Mouse (Mus musculus) induced T-regulatory cell, adult 2 months (primary cell): ENCODE data around the gene Rnh1.

ENCODE experiments used
- DNase-seq: peaks from one replicate; pipeline ENCODE4 v3.0.0-alpha.2; 2012; ENCODE audit warnings: low read depth

The Rnh1 gene

DNA sequence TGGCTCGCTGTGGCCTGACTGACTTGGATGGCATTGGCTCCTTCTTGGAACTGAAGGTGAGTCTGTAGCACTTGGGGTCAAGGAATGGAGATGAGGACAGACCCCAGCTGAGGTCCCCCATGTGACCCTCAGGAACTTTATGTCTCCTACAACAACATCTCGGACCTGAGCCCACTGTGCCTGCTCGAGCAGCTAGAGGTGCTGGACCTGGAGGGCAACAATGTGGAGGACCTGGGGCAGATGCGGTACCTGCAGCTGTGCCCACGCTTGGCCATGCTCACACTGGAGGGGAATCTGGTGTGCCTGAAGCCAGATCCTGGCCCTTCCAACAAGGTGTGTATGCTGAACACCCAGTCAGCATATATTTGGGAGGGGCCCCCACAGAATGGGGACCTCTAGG lies 32.8 kb upstream of the Rnh1 start:
- DNase-seq: no peak

DNA sequence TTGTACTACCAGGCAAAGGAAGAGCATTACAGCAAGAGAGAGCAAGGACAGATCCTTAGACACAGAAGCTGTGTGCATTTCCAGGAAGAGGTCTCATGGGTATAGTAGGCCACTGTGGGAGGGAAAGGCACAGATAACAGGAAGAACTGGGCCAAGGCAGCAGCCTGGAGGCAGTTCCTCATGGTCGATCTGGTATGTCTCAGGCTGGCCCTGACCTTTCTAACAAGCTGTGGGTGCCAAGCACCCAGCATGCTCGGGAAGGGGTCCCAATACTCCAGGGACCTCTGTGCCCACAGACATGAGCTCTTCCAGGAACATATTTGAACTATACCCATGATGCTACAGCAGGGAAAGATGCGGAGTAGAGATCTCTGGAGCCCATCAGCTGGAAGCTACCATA lies 31.9 kb upstream of the Rnh1 start:
- no peak for DNase-seq

DNA sequence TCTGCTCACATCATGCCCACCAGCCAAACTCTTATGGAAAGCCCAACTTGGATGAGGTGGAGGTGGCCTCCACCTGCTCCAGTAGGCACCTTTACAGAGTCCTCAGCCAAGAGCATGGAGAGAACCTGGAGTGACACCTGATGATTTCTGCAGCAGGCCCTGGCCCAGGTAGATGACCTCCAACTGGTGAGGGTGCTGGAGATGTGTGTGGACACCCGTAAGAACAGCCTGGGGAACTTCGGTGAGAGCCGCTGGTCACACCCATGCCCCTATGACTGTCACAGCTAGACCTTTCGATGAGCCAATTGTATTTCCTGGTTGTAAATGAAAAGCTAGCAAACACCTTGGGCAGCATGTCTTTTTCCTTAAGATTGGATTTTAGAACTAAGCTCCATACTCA lies 25.5 kb upstream of the Rnh1 start:
- no peak for DNase-seq

DNA sequence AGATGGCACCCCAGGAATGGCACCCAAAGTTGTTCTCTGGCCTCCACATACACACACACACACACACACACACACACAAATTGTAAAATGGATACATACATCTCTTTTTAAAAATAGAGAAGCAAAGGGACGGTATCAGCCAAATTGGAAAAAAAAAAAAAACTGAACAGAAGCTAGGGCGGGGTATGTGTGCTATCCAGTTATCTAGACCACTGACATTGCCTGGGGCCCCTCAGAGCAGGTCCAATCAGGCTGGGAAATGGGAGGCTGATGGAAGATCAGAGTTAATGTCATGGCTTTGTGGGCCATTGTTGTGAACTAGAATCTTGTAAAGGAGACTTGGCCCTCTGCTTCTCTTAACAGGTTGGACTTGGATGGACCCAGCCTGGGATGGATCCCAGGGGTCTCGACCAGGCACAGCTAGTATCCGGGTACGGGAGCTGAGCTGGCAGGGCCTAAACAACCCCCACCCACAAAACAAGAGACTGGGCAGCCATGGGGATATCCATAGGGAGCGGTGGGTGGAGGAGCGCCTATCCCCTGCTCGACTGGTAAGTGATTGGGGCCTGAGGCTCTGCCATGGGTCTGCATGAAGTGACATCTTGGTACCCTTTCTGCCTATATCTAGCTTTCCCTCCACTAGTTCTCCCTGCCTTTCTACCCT lies 24.1 kb upstream of the Rnh1 start:
- DNase-seq: no peak

DNA sequence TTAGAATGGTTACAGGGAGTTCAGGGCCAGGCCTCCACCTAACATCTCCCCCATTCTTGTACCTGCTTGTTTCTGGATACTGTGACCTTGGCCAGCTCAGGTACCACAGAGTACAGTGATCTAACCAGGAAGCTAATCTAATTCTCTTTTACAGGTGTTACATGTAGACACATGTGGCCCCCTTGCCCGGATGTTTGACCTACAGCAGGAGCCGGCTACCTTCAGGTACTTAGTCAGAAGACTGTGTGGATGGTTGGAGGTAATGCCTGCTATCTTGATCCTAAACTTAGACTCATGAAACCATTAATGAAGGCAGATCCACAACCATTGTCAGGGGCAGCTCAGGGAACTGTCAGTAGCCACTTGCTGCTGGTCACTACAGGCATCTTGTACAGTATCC lies 23.1 kb upstream of the Rnh1 start:
- DNase-seq: no peak

DNA sequence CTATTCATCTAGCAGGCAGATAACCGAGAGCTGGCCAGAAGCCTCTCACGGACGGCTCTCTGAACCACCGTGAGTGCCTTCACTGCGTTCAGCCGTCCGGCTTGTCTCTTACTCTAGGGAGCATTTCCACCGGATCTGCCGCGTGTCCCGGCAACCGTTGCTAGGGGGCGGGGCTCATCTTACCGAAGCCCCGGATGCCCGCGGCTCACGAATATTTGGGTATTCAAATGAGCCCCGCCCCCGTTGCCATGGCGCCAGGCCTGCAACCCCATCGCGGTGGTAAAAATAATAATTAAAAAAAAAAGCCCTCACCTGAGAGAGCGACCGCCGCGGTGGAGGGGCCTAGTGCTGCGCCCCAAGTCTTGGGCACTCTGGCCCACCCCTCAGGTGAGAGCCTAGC lies 22.2 kb upstream of the Rnh1 start:
- peak; percentile 96 for DNase-seq

DNA sequence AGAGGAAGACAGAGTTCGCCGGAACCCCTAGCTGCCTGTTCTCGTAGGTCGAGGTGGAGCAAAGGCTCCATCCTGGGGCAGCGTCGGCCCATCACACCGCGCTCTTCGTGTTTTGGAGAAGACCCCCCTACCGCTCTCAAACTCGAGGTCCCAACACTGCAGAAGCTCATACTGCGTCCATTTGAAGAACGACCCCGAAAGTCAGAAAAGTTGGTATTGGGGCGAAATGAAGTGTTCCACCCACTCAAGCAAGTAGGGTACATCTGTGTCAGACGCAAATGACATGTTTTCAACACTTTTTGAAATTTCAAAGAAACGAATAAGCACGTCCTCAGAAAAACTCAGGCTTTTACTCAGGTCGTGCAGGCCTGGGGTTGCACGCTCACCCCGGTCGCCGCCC lies 21.8 kb upstream of the Rnh1 start:
- no peak for DNase-seq

DNA sequence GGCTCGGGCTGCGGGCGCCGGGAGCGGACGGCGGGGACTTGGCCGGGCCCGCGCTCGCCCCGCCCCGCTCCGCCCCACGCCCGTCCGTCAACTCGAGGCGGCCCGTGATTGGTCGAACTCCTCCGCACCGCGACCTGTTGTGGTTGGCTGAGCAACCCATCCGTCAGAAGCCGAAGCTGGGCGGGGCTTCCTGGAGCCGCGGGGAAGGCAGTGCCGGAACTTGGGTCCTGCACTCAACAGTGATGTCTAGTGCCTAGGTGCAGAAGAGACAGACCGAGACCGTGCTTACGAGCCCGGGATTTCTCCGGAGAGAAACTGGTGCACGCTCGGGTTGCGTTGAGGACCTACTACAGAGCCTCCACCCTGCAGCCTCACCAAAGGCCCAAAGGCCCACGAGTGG lies 21.3 kb upstream of the Rnh1 start, which contains the start of the genes Hras and Lrrc56:
Gene Hras, minus strand, starts transcription at position 58 of the 400 bp plus-strand sequence.
Gene Lrrc56, plus strand, starts transcription at position 210 of the 400 bp plus-strand sequence.
- DNase-seq: peak; percentile 99

DNA sequence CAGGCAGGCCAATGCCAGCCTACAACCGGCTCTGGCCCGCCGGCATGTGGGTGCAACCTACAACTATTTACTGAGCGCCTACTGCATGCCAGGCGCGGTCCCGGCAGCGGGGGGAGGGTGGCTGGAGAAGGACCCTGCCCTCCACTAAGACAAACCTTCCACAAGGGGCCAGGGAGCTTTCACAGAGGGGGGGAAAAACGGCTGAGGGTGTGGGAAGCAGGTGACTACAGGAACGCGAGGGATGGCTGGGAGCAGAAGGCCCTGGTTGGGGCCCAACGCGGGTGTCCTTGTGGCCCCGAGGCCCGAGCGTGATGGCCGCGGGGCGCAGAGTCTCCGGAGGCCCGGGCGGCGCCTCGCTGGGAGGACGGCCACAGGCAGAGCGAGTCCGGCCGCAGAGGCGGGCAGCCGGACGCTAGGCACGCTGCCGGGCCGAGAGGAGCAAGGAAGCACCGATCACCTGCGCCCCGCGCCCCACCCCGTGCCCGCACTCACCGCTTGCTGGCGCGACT lies 20.7 kb upstream of the Rnh1 start:
- DNase-seq: no peak

DNA sequence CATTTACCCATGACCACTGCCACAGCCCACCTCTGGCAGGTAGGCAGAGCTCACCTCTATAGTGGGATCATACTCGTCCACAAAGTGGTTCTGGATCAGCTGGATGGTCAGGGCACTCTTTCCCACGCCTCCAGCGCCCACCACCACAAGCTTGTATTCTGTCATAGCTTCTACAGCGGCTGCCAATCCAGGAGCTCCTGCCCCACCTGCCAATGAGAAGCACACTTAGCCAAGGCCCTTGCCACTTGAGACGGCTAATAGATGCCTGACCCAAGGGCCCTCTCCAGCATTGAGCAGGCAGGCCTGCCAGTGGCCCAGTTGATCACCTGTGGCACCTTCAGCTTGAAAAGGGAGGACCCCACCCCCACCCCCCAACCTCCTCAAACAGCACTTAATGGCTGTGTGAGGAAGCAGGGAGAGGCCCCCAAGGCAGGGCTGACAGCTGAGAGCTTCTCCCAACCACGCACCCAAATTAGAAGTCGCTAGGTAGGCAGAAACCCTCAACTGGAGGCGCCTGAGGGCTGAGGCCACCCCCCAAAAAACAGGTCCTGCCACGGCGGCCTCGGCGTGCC lies 20.2 kb upstream of the Rnh1 start:
- no peak for DNase-seq

DNA sequence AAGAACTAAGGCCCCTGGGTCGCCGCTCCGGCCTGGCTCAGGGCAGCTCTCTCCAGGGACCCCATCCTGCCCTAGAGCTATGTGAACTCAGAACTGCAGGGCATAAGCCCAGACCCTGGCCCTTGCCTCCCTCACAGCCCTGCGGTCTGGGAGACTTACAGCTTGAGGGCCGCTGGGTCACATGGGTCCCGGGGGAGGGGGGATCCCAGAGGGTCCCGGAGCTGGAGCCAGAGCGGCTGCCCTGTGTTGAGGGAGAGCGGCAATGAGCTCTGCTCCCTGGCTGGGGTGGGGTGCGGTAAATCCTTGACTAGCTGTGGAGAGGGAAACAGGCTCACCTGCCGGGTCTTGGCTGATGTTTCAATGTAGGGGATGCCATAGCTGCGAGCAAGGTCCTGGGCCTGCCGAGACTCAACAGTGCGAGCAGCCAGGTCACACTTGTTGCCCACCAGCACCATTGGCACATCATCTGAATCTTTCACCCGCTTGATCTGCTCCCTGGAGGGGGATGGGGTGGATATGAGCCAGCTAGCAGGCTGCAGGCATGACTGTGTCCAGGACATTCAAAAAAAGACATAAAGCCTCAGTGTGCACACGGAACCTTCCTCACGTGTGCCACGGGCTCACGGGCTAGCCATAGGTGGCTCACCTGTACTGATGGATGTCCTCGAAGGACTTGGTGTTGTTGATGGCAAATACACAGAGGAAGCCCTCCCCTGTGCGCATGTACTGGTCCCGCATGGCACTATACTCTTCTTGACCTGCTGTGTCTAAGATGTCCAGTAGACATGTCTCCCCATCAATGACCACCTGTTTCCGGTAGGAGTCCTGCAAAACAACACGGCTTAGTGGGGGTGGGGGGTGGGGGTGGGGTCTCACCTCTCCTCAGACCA lies 19.4 kb upstream of the Rnh1 start:
- DNase-seq: no peak

DNA sequence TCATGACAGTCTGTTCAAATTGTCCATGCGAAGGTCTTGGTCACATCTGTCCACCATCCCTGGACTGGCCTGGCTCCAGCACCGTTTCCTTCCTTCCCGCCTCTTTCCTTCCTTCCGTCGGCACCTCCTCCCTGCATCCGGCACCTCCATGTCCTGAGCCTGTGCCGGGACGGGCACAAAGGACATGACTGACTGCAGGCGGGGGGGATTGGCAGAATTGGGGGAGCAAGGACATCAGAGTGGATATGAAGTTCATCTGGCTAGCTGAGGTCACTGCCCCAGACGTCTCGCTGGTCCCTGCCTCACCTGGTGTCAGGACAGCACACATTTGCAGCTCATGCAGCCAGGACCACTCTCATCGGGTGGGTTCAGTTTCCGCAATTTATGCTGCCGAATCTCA lies 18.4 kb upstream of the Rnh1 start:
- no peak for DNase-seq

DNA sequence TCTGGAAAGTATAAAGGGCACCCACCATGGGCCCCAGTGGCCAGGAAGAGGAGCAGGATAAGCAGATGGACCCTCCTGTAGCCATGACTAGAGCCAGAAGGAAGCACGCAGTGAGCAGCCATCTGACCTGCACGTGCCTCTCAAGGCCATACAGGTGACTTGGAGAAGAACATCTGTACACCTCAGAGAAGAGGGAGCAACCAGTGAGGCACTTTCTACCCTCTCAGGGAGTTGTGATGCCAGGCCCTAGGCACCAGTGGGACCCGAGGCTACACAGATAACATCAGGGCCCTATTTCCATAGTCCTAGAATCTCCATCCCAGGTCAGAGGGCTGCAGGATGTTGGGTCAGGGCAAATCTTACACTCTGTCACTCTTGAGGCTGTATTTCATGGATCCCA lies 17.6 kb upstream of the Rnh1 start:
- no peak for DNase-seq

DNA sequence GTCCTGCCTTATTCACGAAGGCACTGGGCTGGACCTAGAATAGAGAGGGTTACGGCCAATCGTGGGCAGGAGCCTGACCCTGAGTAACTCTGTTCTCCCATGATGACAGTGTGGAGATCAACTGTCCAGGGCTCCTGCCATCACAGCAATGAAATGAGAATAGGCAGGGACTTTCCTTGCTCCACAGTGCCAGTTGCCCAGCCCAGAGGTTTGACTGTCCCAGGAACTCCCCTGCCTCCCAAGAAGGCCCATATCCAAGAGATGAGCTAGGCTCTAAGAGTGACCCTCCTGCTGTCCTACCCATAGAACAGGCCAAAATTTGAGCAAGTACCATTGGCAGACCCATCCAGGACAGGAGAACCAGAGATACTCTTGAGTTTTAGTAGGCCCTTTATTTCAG lies 16.1 kb upstream of the Rnh1 start:
- DNase-seq: no peak

DNA sequence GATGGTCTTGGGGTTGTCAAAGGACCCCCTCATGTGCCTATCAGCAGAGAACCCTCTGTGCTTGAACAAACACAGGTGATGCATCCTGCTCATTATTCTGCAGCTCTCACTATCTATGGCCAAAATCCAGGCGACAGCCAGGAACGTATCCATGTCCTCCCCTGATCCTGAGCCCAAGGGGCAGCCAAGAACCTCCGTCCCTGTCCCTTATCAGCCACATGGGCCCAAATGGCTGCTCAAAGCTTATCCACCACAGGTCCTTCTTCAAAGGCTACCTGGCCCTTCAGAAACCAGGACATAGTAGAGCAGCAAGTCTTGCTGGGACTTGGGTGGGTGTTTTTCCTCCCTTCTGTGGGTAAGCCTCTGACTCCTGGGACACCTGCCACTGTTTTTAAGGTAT lies 15.5 kb upstream of the Rnh1 start:
- no peak for DNase-seq

DNA sequence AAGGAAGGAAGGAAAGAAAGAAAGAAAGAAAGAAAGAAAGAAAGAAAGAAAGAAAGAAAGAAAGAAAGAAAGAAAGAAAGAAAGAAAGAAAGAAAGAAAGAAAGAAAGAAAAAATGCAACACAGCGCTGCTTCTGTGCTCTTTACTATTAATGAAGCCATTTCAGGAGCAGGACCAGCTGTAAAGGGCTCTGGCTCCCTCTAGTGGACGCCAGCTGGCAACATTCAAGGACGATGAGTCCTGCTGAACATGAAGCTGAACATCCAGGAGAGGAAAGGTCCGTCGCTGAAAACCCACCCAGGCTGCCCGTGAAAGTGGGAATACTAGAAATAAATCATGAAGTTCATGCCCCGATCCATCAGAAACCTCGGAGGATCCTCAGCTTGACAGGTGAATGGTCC lies 3.5 kb upstream of the Rnh1 start:
- DNase-seq: peak; percentile 95

DNA sequence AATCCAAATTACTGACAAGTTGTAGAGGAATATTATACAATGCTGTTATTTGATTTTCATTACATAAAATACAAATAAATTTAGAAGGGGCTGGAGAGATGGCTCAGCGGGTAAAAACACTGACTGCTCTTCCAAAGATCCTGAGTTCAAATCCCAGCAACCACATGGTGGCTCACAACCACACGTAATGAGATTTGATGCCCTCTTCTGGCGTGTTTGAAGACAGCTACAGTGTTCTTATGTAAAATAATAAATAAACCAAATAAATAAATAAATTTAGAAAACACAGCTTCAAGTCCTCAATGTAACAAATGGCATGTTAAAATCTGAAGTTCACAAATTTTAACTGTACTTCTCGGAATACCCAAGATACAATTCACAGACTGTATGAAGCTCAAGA lies 2.4 kb upstream of the Rnh1 start:
- peak; percentile 27 for DNase-seq

DNA sequence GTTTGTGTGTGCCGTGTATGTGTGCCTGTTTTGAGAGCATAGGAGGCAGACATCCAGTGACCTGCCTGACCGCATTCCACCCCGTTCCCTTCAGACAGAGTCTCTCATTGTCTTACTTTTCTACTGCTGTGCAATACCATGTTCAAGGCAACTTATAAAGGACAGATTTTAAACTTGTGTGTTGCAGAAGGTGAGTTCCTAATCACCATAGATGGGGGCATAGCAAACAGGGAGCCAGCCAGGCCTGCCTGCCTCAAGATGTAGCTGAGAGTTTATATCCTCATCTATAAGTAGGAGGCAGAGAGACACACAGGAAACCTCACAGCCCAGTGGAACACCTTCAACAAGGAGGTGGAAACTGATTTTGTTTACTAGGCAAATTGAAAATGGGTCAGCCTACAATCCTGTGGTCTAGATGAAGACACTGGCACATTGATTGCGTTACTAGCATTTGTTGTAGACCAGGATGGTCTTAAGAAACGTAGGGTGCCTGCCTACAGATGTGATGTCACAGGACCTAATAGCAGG lies 730 bp upstream of the Rnh1 start:
- peak; percentile 67 for DNase-seq

DNA sequence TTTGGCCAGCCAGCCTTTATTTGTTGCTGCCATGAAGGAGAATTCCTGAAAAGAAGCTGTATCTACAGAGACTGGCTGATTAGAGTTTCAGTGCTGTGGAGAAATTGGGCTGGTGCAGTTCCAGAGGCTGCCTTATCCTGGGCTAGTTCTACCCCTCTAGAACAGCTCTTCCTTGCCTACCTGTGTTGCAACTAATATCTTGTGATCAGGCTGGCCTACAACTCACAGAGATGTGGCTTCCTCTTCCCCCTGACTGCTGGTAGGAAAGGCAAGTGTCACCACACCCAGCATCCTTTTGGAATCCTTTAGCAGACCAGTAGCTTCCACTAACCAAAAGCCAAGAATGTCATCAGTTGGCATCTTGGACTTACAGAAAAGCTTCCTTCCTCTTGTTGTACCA lies 2.8 kb downstream of the Rnh1 start:
- no peak for DNase-seq

DNA sequence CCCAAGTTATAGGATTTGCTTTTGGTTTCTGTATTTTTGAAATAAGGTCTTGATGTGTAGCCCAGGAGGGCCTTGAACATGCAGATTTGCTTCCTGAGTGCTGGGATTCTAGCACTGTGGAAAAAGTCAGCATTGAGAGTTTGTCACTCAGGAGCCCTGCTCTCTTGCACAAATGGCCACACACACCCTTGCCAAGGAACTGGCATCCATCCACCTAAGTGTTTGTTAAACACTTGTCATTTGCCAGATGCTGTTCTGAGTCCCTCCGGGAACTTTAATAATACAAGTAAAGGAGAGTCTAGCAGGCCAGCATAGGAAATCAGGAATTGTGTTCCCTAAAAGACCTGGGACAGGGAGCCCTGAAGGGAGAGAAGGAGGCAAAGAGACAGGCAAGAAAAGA lies 3.4 kb downstream of the Rnh1 start:
- peak; percentile 16 for DNase-seq

DNA sequence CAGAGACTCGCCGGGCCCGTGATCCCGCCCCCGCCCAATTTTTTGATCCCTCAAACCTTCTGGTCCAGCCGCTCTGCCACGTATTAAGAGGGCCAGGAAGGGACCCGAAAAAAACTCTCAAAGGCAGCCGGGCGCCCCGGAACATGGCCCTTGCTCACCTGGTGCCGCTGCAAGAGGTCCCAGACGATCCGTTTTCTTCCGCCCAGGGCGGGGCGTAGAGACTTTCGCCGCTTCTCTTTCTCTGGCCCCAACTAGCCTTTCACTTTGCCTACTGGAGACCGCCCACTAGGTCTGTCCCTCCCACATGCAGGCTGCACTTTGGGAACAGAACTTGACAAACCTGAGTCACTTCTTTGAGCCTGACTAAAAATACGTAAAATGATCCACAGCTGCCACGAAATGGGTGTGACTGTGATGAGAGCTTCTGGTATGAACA lies 4.1 kb downstream of the Rnh1 start:
- peak; percentile 74 for DNase-seq

DNA sequence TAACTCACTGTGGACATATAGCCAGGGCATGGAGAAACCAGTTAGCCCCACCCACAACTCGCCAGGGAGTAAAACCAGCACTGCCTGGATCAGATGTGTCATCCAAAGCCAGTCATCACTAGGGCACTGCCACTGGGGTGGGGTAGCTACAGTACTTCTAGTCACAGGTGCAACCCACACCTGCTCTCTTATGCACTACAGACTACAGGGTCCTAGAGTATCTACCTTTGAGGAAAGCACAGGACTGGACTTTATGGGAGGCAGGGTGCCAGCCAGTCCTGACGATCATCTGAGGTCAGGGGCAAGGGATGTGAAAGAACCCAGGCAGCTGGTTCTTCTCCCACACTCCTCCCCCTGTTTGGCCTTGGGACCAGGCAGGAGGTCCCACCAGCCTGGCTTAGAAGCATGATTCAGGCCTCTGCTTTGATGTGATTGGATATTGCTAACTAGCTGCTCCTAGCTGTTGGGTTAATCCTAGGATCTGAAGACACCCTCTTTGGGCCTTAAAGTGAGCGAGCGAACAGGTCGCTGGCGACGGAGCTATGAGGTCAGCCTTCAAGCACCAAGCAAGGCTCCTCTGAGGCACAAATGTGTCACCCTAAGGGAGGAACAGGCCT lies 4.6 kb downstream of the Rnh1 start:
- DNase-seq: peak; percentile 42
